8 mouse cellular contexts compared by ENCODE assay signal in genomic region chr3:107758638-107759037, GRCm38 (mm10). TPM values are rescaled to one million over a fixed set of nuclear protein-coding genes. Genes with fewer than 3 reads are reported as not detected.
A peak's percentile ranks its signal among the peaks of the same experiment; 100 is the strongest.
DNase-seq lines count a peak whose midpoint lies in the region; ATAC-seq and TF ChIP-seq lines count a peak whose summit lies in the region.

No protein-coding gene starts in this region.

- no peaks in the 10 kb centered on the region for H3K9me3 ChIP-seq in forebrain, embryonic 11.5 days (ENCODE audit: control insufficient read depth, low read length)
- no peaks in the 10 kb centered on the region for H3K9me3 ChIP-seq in hindbrain, postnatal 0 days (ENCODE audit: low read length)
- no peaks in the 10 kb centered on the region for H3K9me3 ChIP-seq in midbrain, embryonic 15.5 days

- no peaks in the 10 kb centered on the region for H3K27me3 ChIP-seq in forebrain, embryonic 11.5 days (ENCODE audit: control insufficient read depth, insufficient read depth, low read length)
- H3K27me3 ChIP-seq in hindbrain, postnatal 0 days (ENCODE audit: insufficient read depth, low read length), result no peaks in the 10 kb centered on the region
- H3K27me3 ChIP-seq in midbrain, embryonic 15.5 days (replicated peaks), result no peaks in the 10 kb centered on the region

- H3K9ac ChIP-seq in forebrain, embryonic 11.5 days (ENCODE audit: low read length), result peak overlapping the region; percentile 83
- H3K9ac ChIP-seq in hindbrain, postnatal 0 days (replicated peaks; ENCODE audit: low read length), result peak overlapping the region; percentile 77
- H3K9ac ChIP-seq in midbrain, embryonic 15.5 days, result no peak overlapping the region

- peaks cover 9% of the 10 kb centered on the region for H3K4me1 ChIP-seq in forebrain, embryonic 11.5 days (replicated peaks; ENCODE audit: control insufficient read depth, insufficient read depth, low read length)
- peaks cover 27% of the 10 kb centered on the region for H3K4me1 ChIP-seq in hindbrain, postnatal 0 days (ENCODE audit: insufficient read depth, low read length)
- H3K4me1 ChIP-seq in midbrain, embryonic 15.5 days, result peaks cover 27% of the 10 kb centered on the region

- peak; percentile 53 for ATAC-seq in frontal cortex, adult (ENCODE audit: low TSS enrichment)
- ATAC-seq in forebrain, embryonic 11.5 days (replicated peaks; ENCODE audit: low FRiP score), result no peak
- ATAC-seq in hindbrain, postnatal 0 days, result no peak
- ATAC-seq in midbrain, embryonic 15.5 days (replicated peaks), result 0 out of 2 replicates have a peak, but pooled peaks have one; percentile 21

- no peak overlapping the region; the same call in 1 of the 2 replicates for H3K4me3 ChIP-seq in forebrain, embryonic 11.5 days (ENCODE audit: low read depth, low read length)
- peak overlapping the region; percentile 62 for H3K4me3 ChIP-seq in hindbrain, postnatal 0 days (ENCODE audit: low read length)
- peak overlapping the region; percentile 47 for H3K4me3 ChIP-seq in midbrain, embryonic 15.5 days

- no peaks in the 10 kb centered on the region for H3K36me3 ChIP-seq in forebrain, embryonic 11.5 days (ENCODE audit: control insufficient read depth, insufficient read depth, low read length)
- no peaks in the 10 kb centered on the region for H3K36me3 ChIP-seq in hindbrain, postnatal 0 days (ENCODE audit: insufficient read depth, low read length)
- no peaks in the 10 kb centered on the region for H3K36me3 ChIP-seq in midbrain, embryonic 15.5 days (replicated peaks)

- WGBS in forebrain, embryonic 11.5 days, result 32% methylated on average over 3 of the region's 3 CpGs
- WGBS in hindbrain, postnatal 0 days, result 10% methylated on average over 3 of the region's 3 CpGs
- WGBS in midbrain, embryonic 15.5 days, result 27% methylated on average over 3 of the region's 3 CpGs

- no peak for DNase-seq in frontal cortex, postnatal 10 days (ENCODE audit: low spot score in 2 of 2)
- DNase-seq in 3T3-L1 (ENCODE audit: low read depth, low spot score), result peak; percentile 69
- no peak for DNase-seq in forebrain, embryonic 11.5 days (ENCODE audit: low spot score)
- DNase-seq in hindbrain, postnatal 0 days (ENCODE audit: low spot score), result peak; percentile 39
- DNase-seq in layer of hippocampus, adult 9-10 months (ENCODE audit: low spot score), result no peak
- no peak for DNase-seq in B cell, adult 2 months

- H3K27ac ChIP-seq in forebrain, embryonic 11.5 days (ENCODE audit: low read depth, low read length), result no peak overlapping the region
- 0 out of 2 replicates have a peak overlapping the region, but pooled peaks have one; percentile 81 for H3K27ac ChIP-seq in hindbrain, postnatal 0 days
- no peak overlapping the region for H3K27ac ChIP-seq in midbrain, embryonic 15.5 days

- no peak for TF ChIP-seq CTCF in hindbrain, postnatal 0 days (IDR thresholded peaks at IDR 0.05; ENCODE audit: low read depth)

- peak overlapping the region; percentile 24; the same call in 1 of the 2 replicates for H3K4me2 ChIP-seq in forebrain, embryonic 11.5 days (ENCODE audit: low read depth, low read length, severe bottlenecking)
- peak overlapping the region; percentile 91 for H3K4me2 ChIP-seq in hindbrain, postnatal 0 days (ENCODE audit: low read depth, low read length)
- peak overlapping the region; percentile 92 for H3K4me2 ChIP-seq in midbrain, embryonic 15.5 days

RNA-seq across cellular contexts. Expression of gene Csf1, which starts 1.6 kb away (rescaled TPM):
- 6.0 and 8.1 TPM in 2 replicates for polyA plus RNA-seq in forebrain, embryonic 11.5 days (2014; fragmentation: Nextera tagmentation; extraction: Ambion mirVana)
- total RNA-seq in hindbrain, postnatal 0 days (2014; rRNA removed), result 13.1 and 15.1 TPM in 2 replicates
- 11.2 and 12.1 TPM in 2 replicates for polyA plus RNA-seq in hindbrain, postnatal 0 days (2015; fragmentation: Nextera tagmentation; extraction: Ambion mirVana)
- polyA plus RNA-seq in midbrain, embryonic 15.5 days (2015; fragmentation: Nextera tagmentation; extraction: Ambion mirVana), result 6.7 and 7.9 TPM in 2 replicates

Comparison
In these comparisons a context has a peak if more than half of its experiments do, and no peak if none do; other contexts are left out.
1. ATAC-seq: peak in frontal cortex, adult (single experiment) and midbrain, embryonic 15.5 days (single experiment); none in forebrain, embryonic 11.5 days (single experiment) and hindbrain, postnatal 0 days (single experiment).
2. DNase-seq: peak in 3T3-L1 (single experiment) and hindbrain, postnatal 0 days (single experiment); none in frontal cortex, postnatal 10 days (0 of 2), forebrain, embryonic 11.5 days (single experiment), layer of hippocampus, adult 9-10 months (single experiment) and B cell, adult 2 months (0 of 2).
3. H3K4me2 ChIP-seq: peak in every context shown above with its lines; median percentile 92 in midbrain, embryonic 15.5 days; 91 in hindbrain, postnatal 0 days; 24 in forebrain, embryonic 11.5 days.